ENCODE assay signal across 8 mouse cellular contexts in genomic region chr11:114068390-114068789, GRCm38 (mm10). TPM values are rescaled to one million over a fixed set of nuclear protein-coding genes. Genes with fewer than 3 reads are reported as not detected.
DNase-seq lines count a peak whose midpoint lies in the region; ATAC-seq and TF ChIP-seq lines count a peak whose summit lies in the region.

No protein-coding gene starts in this region.

- H3K4me3 ChIP-seq in forebrain, embryonic 15.5 days: no peak overlapping the region
- H3K4me3 ChIP-seq in hindbrain, embryonic 11.5 days (ENCODE audit: low read depth, low read length): no peak overlapping the region
- H3K4me3 ChIP-seq in left cerebral cortex, adult 2 months: no peak overlapping the region
- peak overlapping the region; percentile 85; the same call in 1 of the 2 replicates for H3K4me3 ChIP-seq in midbrain, embryonic 10.5 days

- 2% methylated on average over 5 of the region's 5 CpGs for WGBS in forebrain, embryonic 15.5 days
- WGBS in hindbrain, embryonic 11.5 days: 2% methylated on average over 5 of the region's 5 CpGs
- 5% methylated on average over 5 of the region's 5 CpGs for WGBS in midbrain, embryonic 10.5 days

- intact Hi-C loops in left cerebral cortex, adult 2 months (cut with DNase I): loop anchor here (2.0 to 5.0 kb wide), 4 partner anchors 84 to 204 kb away; no protein-coding TSS in a partner anchor

- 0 out of 2 replicates have a peak overlapping the region, but pooled peaks have one; percentile 12 for H3K27ac ChIP-seq in forebrain, embryonic 15.5 days (replicated peaks)
- no peak overlapping the region for H3K27ac ChIP-seq in hindbrain, embryonic 11.5 days (ENCODE audit: low read depth, low read length)
- H3K27ac ChIP-seq in left cerebral cortex, adult 2 months: no peak overlapping the region
- H3K27ac ChIP-seq in midbrain, embryonic 10.5 days (replicated peaks): peak overlapping the region; percentile 76

- no peaks in the 10 kb centered on the region for H3K36me3 ChIP-seq in forebrain, embryonic 15.5 days
- H3K36me3 ChIP-seq in hindbrain, embryonic 11.5 days (ENCODE audit: control insufficient read depth, insufficient read depth, low read length): no peaks in the 10 kb centered on the region
- no peaks in the 10 kb centered on the region for H3K36me3 ChIP-seq in midbrain, embryonic 10.5 days

- 0 out of 2 replicates have a peak, but pooled peaks have one; percentile 29 for ATAC-seq in forebrain, embryonic 15.5 days (replicated peaks)
- ATAC-seq in hindbrain, embryonic 11.5 days (ENCODE audit: low FRiP score): peak; percentile 60; the same call in 1 of the 2 replicates
- ATAC-seq in activated CD4-positive, CD25-positive, alpha-beta regulatory T cell, adult 4 months: no peak

- H3K4me2 ChIP-seq in forebrain, embryonic 15.5 days (replicated peaks): no peak overlapping the region
- H3K4me2 ChIP-seq in hindbrain, embryonic 11.5 days (replicated peaks; ENCODE audit: low read depth, low read length): no peak overlapping the region

- H3K9me3 ChIP-seq in forebrain, embryonic 15.5 days: no peaks in the 10 kb centered on the region
- no peaks in the 10 kb centered on the region for H3K9me3 ChIP-seq in hindbrain, embryonic 11.5 days (ENCODE audit: control insufficient read depth, low read length)
- no peaks in the 10 kb centered on the region for H3K9me3 ChIP-seq in midbrain, embryonic 10.5 days (replicated peaks)

- no peak overlapping the region for H3K9ac ChIP-seq in forebrain, embryonic 15.5 days (replicated peaks)
- 0 out of 2 replicates have a peak overlapping the region, but pooled peaks have one; percentile 20 for H3K9ac ChIP-seq in hindbrain, embryonic 11.5 days (ENCODE audit: low read depth, low read length)

- peak; percentile 63 for TF ChIP-seq CTCF in left cerebral cortex, adult 2 months (IDR thresholded peaks at IDR 0.05)

- peaks cover 44% of the 10 kb centered on the region for H3K4me1 ChIP-seq in forebrain, embryonic 15.5 days
- H3K4me1 ChIP-seq in hindbrain, embryonic 11.5 days (replicated peaks; ENCODE audit: control insufficient read depth, insufficient read depth, low read length): peaks cover 18% of the 10 kb centered on the region
- H3K4me1 ChIP-seq in midbrain, embryonic 10.5 days: peaks cover 76% of the 10 kb centered on the region

- peaks cover 10% of the 10 kb centered on the region; the same call in 1 of the 2 replicates for H3K27me3 ChIP-seq in forebrain, embryonic 15.5 days
- peaks cover 9% of the 10 kb centered on the region for H3K27me3 ChIP-seq in hindbrain, embryonic 11.5 days (ENCODE audit: control insufficient read depth, insufficient read depth, low read length)
- peaks cover 88% of the 10 kb centered on the region for H3K27me3 ChIP-seq in midbrain, embryonic 10.5 days (ENCODE audit: low read depth, poor library complexity, severe bottlenecking)

- DNase-seq in ES-CJ7 (ENCODE audit: low read depth, low spot score): peak; percentile 89
- peak; percentile 28 for DNase-seq in adrenal gland, adult 8-10 months
- peak; percentile 80 for DNase-seq in hindbrain, embryonic 11.5 days (ENCODE audit: low spot score)
- peak; percentile 42 to 62 for DNase-seq in left cerebral cortex, adult 2 months (ENCODE audit: extremely low spot score in 1 of 2, low spot score in 2 of 2)
- peak; percentile 81 for DNase-seq in midbrain, embryonic 10.5 days (ENCODE audit: low spot score)
- DNase-seq in right cerebral cortex, postnatal 36 days (ENCODE audit: low spot score in 2 of 2): peak; percentile 29 to 35

RNA-seq across cellular contexts. Expression of gene Sdk2, which starts 1.5 kb away (rescaled TPM):
- 1 to 10 TPM; 1.9 to 5.5 (median 3.0) TPM for total RNA-seq in adrenal gland, adult 8-10 months (2022)
- 2.2 and 2.3 TPM in 2 replicates for polyA plus RNA-seq in forebrain, embryonic 15.5 days (2015; fragmentation: Nextera tagmentation; extraction: Ambion mirVana)
- 2.9 and 4.2 TPM in 2 replicates for polyA plus RNA-seq in hindbrain, embryonic 11.5 days (2014; fragmentation: Nextera tagmentation; extraction: Ambion mirVana)
- 10 to 100 TPM; 27.6 to 30.6 TPM for total RNA-seq in left cerebral cortex, adult 2 months (2021)
- 4.1 and 4.5 TPM in 2 replicates for polyA plus RNA-seq in midbrain, embryonic 10.5 days (2016; fragmentation: Nextera tagmentation; extraction: Ambion mirVana)
- polyA plus RNA-seq in activated CD4-positive, CD25-positive, alpha-beta regulatory T cell, adult 4 months (2017; shearing (Covaris generic)): not detected

Comparison
In these comparisons a context has a peak if more than half of its experiments do, and no peak if none do; other contexts are left out.
1. DNase-seq: peak in every context shown above with its lines; median percentile 89 in ES-CJ7; 81 in midbrain, embryonic 10.5 days; 80 in hindbrain, embryonic 11.5 days; 52 in left cerebral cortex, adult 2 months; 32 in right cerebral cortex, postnatal 36 days; 28 in adrenal gland, adult 8-10 months.
2. H3K27ac ChIP-seq: peak in forebrain, embryonic 15.5 days (single experiment) and midbrain, embryonic 10.5 days (single experiment); none in hindbrain, embryonic 11.5 days (single experiment) and left cerebral cortex, adult 2 months (single experiment).